Mouse (Mus musculus) C2C12 (cell line): Measurements from ENCODE around the gene Slc10a7.

ENCODE experiments used
- CTCF ChIP-seq: IDR thresholded peaks from one replicate; pipeline ENCODE4 v1.5.1; 2011; ENCODE audit not compliant: control insufficient read depth, insufficient read depth, insufficient read length
- MAX ChIP-seq: IDR thresholded peaks from one replicate; pipeline ENCODE4 v1.6.1; 2011; ENCODE audit warnings: mild to moderate bottlenecking, control low read depth
- MYOD1 ChIP-seq: IDR thresholded peaks from one replicate; pipeline ENCODE4 v1.6.1; 2011; ENCODE audit warnings: low read depth; ENCODE audit not compliant: control insufficient read depth, insufficient read length
- MYOG ChIP-seq: IDR thresholded peaks from one replicate; pipeline ENCODE4 v1.6.1; 2011; ENCODE audit not compliant: control insufficient read depth, insufficient read length; ENCODE audit errors: extremely low read depth
- USF1 ChIP-seq: IDR thresholded peaks from one replicate; pipeline ENCODE4 v1.6.1; 2011; ENCODE audit warnings: low read depth, mild to moderate bottlenecking, control low read depth, moderate library complexity

GRCm38 (mm10) chr8:78759139-78759538 is 250.0 kb downstream of the Slc10a7 start:
- no peak for TF ChIP-seq CTCF
- TF ChIP-seq MAX, result no peak
- TF ChIP-seq MYOG, result no peak
- TF ChIP-seq USF1, result no peak
- no peak for TF ChIP-seq MYOD1
